Mouse (Mus musculus): ENCODE measurements at regions not wholly inside any gene's neighbourhood (a gene's known extent, or its start where the extent isn't known, plus 50 kb on each side); places are given as distances from the start of the nearest gene placed in this dataset.

GRCm38 (mm10) chr4:55722388-55722787, 190.1 kb upstream of the Klf4 start:
- Histone ChIP-seq H3K4me1 (ENCODE audit: control insufficient read depth, insufficient read depth, low read length) (no peaks in the 10 kb centered on the region), H3K27ac (replicated peaks; ENCODE audit: low read depth, low read length) (no peak overlapping the region), H3K36me3 (ENCODE audit: control insufficient read depth, insufficient read depth, low read length) (no peaks in the 10 kb centered on the region), H3K4me3 (ENCODE audit: low read depth, low read length) (no peak overlapping the region), H3K9me3 (ENCODE audit: control insufficient read depth, low read length) (no peaks in the 10 kb centered on the region), H3K9ac (ENCODE audit: low read depth, low read length) (no peak overlapping the region), H3K27me3 (replicated peaks; ENCODE audit: control insufficient read depth, insufficient read depth, low read length) (no peaks in the 10 kb centered on the region), H3K4me2 (ENCODE audit: low read depth, low read length) (no peak overlapping the region)
- no peak for ATAC-seq (ENCODE audit: low read depth)
- no peak for DNase-seq (ENCODE audit: low spot score)
- 66% methylated on average over 8 of the region's 8 CpGs for WGBS

GRCm38 (mm10) chr4:55721834-55722233, 189.6 kb upstream of the Klf4 start:
- H3K4me1 ChIP-seq (ENCODE audit: control insufficient read depth, insufficient read depth, low read length) = no peaks in the 10 kb centered on the region
- H3K9ac ChIP-seq (ENCODE audit: low read depth, low read length) = no peak overlapping the region
- no peaks in the 10 kb centered on the region for H3K27me3 ChIP-seq (replicated peaks; ENCODE audit: control insufficient read depth, insufficient read depth, low read length)
- DNase-seq (ENCODE audit: low spot score) (peak; percentile 33), ATAC-seq (ENCODE audit: low read depth) (no peak)
- no peaks in the 10 kb centered on the region for H3K9me3 ChIP-seq (ENCODE audit: control insufficient read depth, low read length)
- 82% methylated on average over 2 of the region's 2 CpGs for WGBS
- H3K4me2 ChIP-seq (ENCODE audit: low read depth, low read length) = no peak overlapping the region
- no peak overlapping the region for H3K4me3 ChIP-seq (ENCODE audit: low read depth, low read length)
- H3K27ac ChIP-seq (replicated peaks; ENCODE audit: low read depth, low read length) = no peak overlapping the region
- no peaks in the 10 kb centered on the region for H3K36me3 ChIP-seq (ENCODE audit: control insufficient read depth, insufficient read depth, low read length)

- no peak overlapping the region for H3K4me3 ChIP-seq (ENCODE audit: low read depth, low read length)
- no peak overlapping the region for H3K9ac ChIP-seq (ENCODE audit: low read depth, low read length)
- no peaks in the 10 kb centered on the region for H3K4me1 ChIP-seq (ENCODE audit: control insufficient read depth, insufficient read depth, low read length)
- H3K27ac ChIP-seq (replicated peaks; ENCODE audit: low read depth, low read length) = no peak overlapping the region
- DNase-seq (ENCODE audit: low spot score) (no peak), ATAC-seq (ENCODE audit: low read depth) (no peak)
- no peak overlapping the region for H3K4me2 ChIP-seq (ENCODE audit: low read depth, low read length)
- no peaks in the 10 kb centered on the region for H3K36me3 ChIP-seq (ENCODE audit: control insufficient read depth, insufficient read depth, low read length)
- no peaks in the 10 kb centered on the region for H3K27me3 ChIP-seq (replicated peaks; ENCODE audit: control insufficient read depth, insufficient read depth, low read length)
- 66% methylated on average over 4 of the region's 4 CpGs for WGBS
- no peaks in the 10 kb centered on the region for H3K9me3 ChIP-seq (ENCODE audit: control insufficient read depth, low read length)
Observed at GRCm38 (mm10) chr4:55718438-55718837, 186.2 kb upstream of the Klf4 start.

- H3K27me3 ChIP-seq (replicated peaks; ENCODE audit: control insufficient read depth, insufficient read depth, low read length) = no peaks in the 10 kb centered on the region
- H3K4me3 ChIP-seq (ENCODE audit: low read depth, low read length) = no peak overlapping the region
- H3K4me2 ChIP-seq (ENCODE audit: low read depth, low read length) = no peak overlapping the region
- H3K4me1 ChIP-seq (ENCODE audit: control insufficient read depth, insufficient read depth, low read length) = no peaks in the 10 kb centered on the region
- no peak overlapping the region for H3K9ac ChIP-seq (ENCODE audit: low read depth, low read length)
- no peak overlapping the region for H3K27ac ChIP-seq (replicated peaks; ENCODE audit: low read depth, low read length)
- DNase-seq (ENCODE audit: low spot score) (no peak), ATAC-seq (ENCODE audit: low read depth) (no peak)
- H3K36me3 ChIP-seq (ENCODE audit: control insufficient read depth, insufficient read depth, low read length) = no peaks in the 10 kb centered on the region
- 62% methylated on average over 5 of the region's 5 CpGs for WGBS
- H3K9me3 ChIP-seq (ENCODE audit: control insufficient read depth, low read length) = no peaks in the 10 kb centered on the region
Observed at GRCm38 (mm10) chr4:55716161-55716651, 183.9 kb upstream of the Klf4 start.

GRCm38 (mm10) chr4:55711500-55712341, 179.5 kb upstream of the Klf4 start:
- DNase-seq (ENCODE audit: low spot score) (no peak), ATAC-seq (ENCODE audit: low read depth) (no peak)
- H3K4me1 ChIP-seq (ENCODE audit: control insufficient read depth, insufficient read depth, low read length) = no peaks in the 10 kb centered on the region
- no peaks in the 10 kb centered on the region for H3K36me3 ChIP-seq (ENCODE audit: control insufficient read depth, insufficient read depth, low read length)
- no peak overlapping the region for H3K4me2 ChIP-seq (ENCODE audit: low read depth, low read length)
- no peak overlapping the region for H3K4me3 ChIP-seq (ENCODE audit: low read depth, low read length)
- 57% methylated on average over 13 of the region's 13 CpGs for WGBS
- no peaks in the 10 kb centered on the region for H3K9me3 ChIP-seq (ENCODE audit: control insufficient read depth, low read length)
- no peaks in the 10 kb centered on the region for H3K27me3 ChIP-seq (replicated peaks; ENCODE audit: control insufficient read depth, insufficient read depth, low read length)
- no peak overlapping the region for H3K9ac ChIP-seq (ENCODE audit: low read depth, low read length)
- no peak overlapping the region for H3K27ac ChIP-seq (replicated peaks; ENCODE audit: low read depth, low read length)

- no peak overlapping the region for H3K4me3 ChIP-seq (ENCODE audit: low read depth, low read length)
- no peak overlapping the region for H3K27ac ChIP-seq (replicated peaks; ENCODE audit: low read depth, low read length)
- no peak overlapping the region for H3K4me2 ChIP-seq (ENCODE audit: low read depth, low read length)
- DNase-seq (ENCODE audit: low spot score) (no peak), ATAC-seq (ENCODE audit: low read depth) (no peak)
- no peaks in the 10 kb centered on the region for H3K9me3 ChIP-seq (ENCODE audit: control insufficient read depth, low read length)
- H3K36me3 ChIP-seq (ENCODE audit: control insufficient read depth, insufficient read depth, low read length) = no peaks in the 10 kb centered on the region
- no peaks in the 10 kb centered on the region for H3K27me3 ChIP-seq (replicated peaks; ENCODE audit: control insufficient read depth, insufficient read depth, low read length)
- H3K9ac ChIP-seq (ENCODE audit: low read depth, low read length) = no peak overlapping the region
- no peaks in the 10 kb centered on the region for H3K4me1 ChIP-seq (ENCODE audit: control insufficient read depth, insufficient read depth, low read length)
- WGBS = 84% methylated on average over 5 of the region's 5 CpGs
Observed at GRCm38 (mm10) chr4:55710476-55710875, 178.2 kb upstream of the Klf4 start.

- no peak for ATAC-seq (ENCODE audit: low read depth)
Observed at GRCm38 (mm10) chr4:55708808-55709207, 176.5 kb upstream of the Klf4 start.

GRCm38 (mm10) chr4:55707916-55708315, 175.7 kb upstream of the Klf4 start:
- Histone ChIP-seq H3K4me2 (ENCODE audit: low read depth, low read length) (no peak overlapping the region), H3K9me3 (ENCODE audit: control insufficient read depth, low read length) (no peaks in the 10 kb centered on the region), H3K36me3 (ENCODE audit: control insufficient read depth, insufficient read depth, low read length) (no peaks in the 10 kb centered on the region), H3K4me1 (ENCODE audit: control insufficient read depth, insufficient read depth, low read length) (no peaks in the 10 kb centered on the region), H3K27ac (replicated peaks; ENCODE audit: low read depth, low read length) (no peak overlapping the region), H3K27me3 (replicated peaks; ENCODE audit: control insufficient read depth, insufficient read depth, low read length) (no peaks in the 10 kb centered on the region), H3K9ac (ENCODE audit: low read depth, low read length) (no peak overlapping the region), H3K4me3 (ENCODE audit: low read depth, low read length) (no peak overlapping the region)
- ATAC-seq (ENCODE audit: low read depth) (no peak), DNase-seq (ENCODE audit: low spot score) (no peak)
- 74% methylated on average over 10 of the region's 10 CpGs for WGBS

More at GRCm38 (mm10) chr4:55708808-55709207, 176.5 kb upstream of the Klf4 start:
- WGBS = 78% methylated on average over 2 of the region's 2 CpGs
- Histone ChIP-seq H3K27me3 (replicated peaks; ENCODE audit: control insufficient read depth, insufficient read depth, low read length) (no peaks in the 10 kb centered on the region), H3K9me3 (ENCODE audit: control insufficient read depth, low read length) (no peaks in the 10 kb centered on the region), H3K27ac (replicated peaks; ENCODE audit: low read depth, low read length) (no peak overlapping the region), H3K9ac (ENCODE audit: low read depth, low read length) (no peak overlapping the region), H3K4me3 (ENCODE audit: low read depth, low read length) (no peak overlapping the region), H3K36me3 (ENCODE audit: control insufficient read depth, insufficient read depth, low read length) (no peaks in the 10 kb centered on the region), H3K4me2 (ENCODE audit: low read depth, low read length) (no peak overlapping the region), H3K4me1 (ENCODE audit: control insufficient read depth, insufficient read depth, low read length) (no peaks in the 10 kb centered on the region)
- no peak for DNase-seq (ENCODE audit: low spot score)

GRCm38 (mm10) chr4:55704921-55705320, 172.7 kb upstream of the Klf4 start:
- Histone ChIP-seq H3K9me3 (ENCODE audit: control insufficient read depth, low read length) (no peaks in the 10 kb centered on the region), H3K27me3 (replicated peaks; ENCODE audit: control insufficient read depth, insufficient read depth, low read length) (no peaks in the 10 kb centered on the region), H3K4me1 (ENCODE audit: control insufficient read depth, insufficient read depth, low read length) (no peaks in the 10 kb centered on the region), H3K27ac (replicated peaks; ENCODE audit: low read depth, low read length) (no peak overlapping the region), H3K9ac (ENCODE audit: low read depth, low read length) (no peak overlapping the region), H3K36me3 (ENCODE audit: control insufficient read depth, insufficient read depth, low read length) (no peaks in the 10 kb centered on the region), H3K4me3 (ENCODE audit: low read depth, low read length) (no peak overlapping the region), H3K4me2 (ENCODE audit: low read depth, low read length) (no peak overlapping the region)
- DNase-seq (ENCODE audit: low spot score) = no peak
- no peak for ATAC-seq (ENCODE audit: low read depth)
- 65% methylated on average over 4 of the region's 4 CpGs for WGBS
